Mouse (Mus musculus) midbrain, embryonic 10.5 days (tissue): ENCODE results near the gene Slc22a22. TPM values are rescaled to one million over a fixed set of nuclear protein-coding genes. Genes with fewer than 3 reads are reported as not detected.
"Not testable (repeated sequence)": the region's sequence is repeated elsewhere in the genome, so short reads cannot be mapped to it uniquely, and the experiment has no call there.

Experiments used
- DNase-seq: peaks from one replicate; pipeline ENCODE4 v3.0.0-alpha.2; 2017; ENCODE audit warnings: low spot score
- H3K27ac ChIP-seq: fragments of 300-500 bp; sonication (generic); replicated peaks from 2 replicates; pipeline ENCODE4 v1.5.1; 2016; ENCODE audit warnings: mild to moderate bottlenecking
- H3K27me3 ChIP-seq: fragments of 300-500 bp; sonication (generic); 2 replicates; pipeline ENCODE4 v1.6.1; 2016; ENCODE audit warnings: low read depth, mild to moderate bottlenecking; ENCODE audit not compliant: poor library complexity, severe bottlenecking
- H3K36me3 ChIP-seq: fragments of 300-500 bp; sonication (generic); 2 replicates; pipeline ENCODE4 v1.6.1; 2016; ENCODE audit warnings: mild to moderate bottlenecking, moderate library complexity
- H3K4me1 ChIP-seq: fragments of 300-500 bp; sonication (generic); 2 replicates; pipeline ENCODE4 v1.6.1; 2016
- H3K4me3 ChIP-seq: fragments of 300-500 bp; sonication (generic); 2 replicates; pipeline ENCODE4 v1.5.1; 2016; ENCODE audit warnings: mild to moderate bottlenecking, moderate library complexity
- H3K9me3 ChIP-seq: fragments of 300-500 bp; sonication (generic); replicated peaks from 2 replicates; pipeline ENCODE4 v1.6.1; 2016; ENCODE audit warnings: mild to moderate bottlenecking
- WGBS: fragments of 180-500 bp; shearing (Covaris S2); methylation state at CpG from one replicate; pipeline ENCODE4 v1.1.7; 2016; 5-methylcytosine and 5-hydroxymethylcytosine counted together
- polyA plus RNA-seq: library from polyadenylated mRNA; unstranded; fragments of >200 nt; fragmentation: Nextera tagmentation; extraction: Ambion mirVana; gene quantifications from 2 replicates; pipeline ENCODE4 v1.2.1, GENCODE M21; 2016

Slc22a22 gene
- polyA plus RNA-seq, 1 experiment from 2014 or later, result not detected

DNA sequence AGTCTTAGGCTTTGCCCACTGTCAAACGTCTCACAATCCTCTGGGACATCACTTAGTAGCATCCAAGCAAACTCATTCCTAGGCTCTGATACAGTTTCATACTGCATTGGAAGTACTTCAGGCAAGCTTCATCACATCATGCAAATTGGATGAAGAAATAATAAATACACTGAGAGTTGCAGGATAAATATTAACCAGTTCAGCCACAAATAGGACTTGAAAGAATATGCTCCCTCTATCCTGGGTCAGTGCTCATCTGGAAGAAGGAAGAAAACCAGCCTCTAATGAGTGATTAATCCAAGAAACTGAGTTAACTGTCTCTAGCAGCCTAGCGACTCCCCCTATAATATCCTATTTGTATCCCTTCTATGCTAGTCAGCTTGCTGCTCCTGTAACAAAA is 146.1 kb downstream of the Slc22a22 start:
- no peaks in the 10 kb centered on the region for H3K36me3 ChIP-seq
- H3K9me3 ChIP-seq, result no peaks in the 10 kb centered on the region
- no peak overlapping the region for H3K4me3 ChIP-seq
- 80% methylated on average over 2 of the region's 2 CpGs for WGBS
- DNase-seq, result no peak
- H3K27me3 ChIP-seq, result no peaks in the 10 kb centered on the region
- H3K4me1 ChIP-seq, result no peaks in the 10 kb centered on the region
- no peak overlapping the region for H3K27ac ChIP-seq

GRCm38 (mm10) chr15:57318001-57318400 is 159.4 kb downstream of the Slc22a22 start:
- Histone ChIP-seq H3K4me3 (no peak overlapping the region), H3K36me3 (no peaks in the 10 kb centered on the region), H3K27me3 (no peaks in the 10 kb centered on the region), H3K27ac (no peak overlapping the region), H3K4me1 (no peaks in the 10 kb centered on the region), H3K9me3 (no peaks in the 10 kb centered on the region)
- DNase-seq, result no peak
- WGBS, result 88% methylated on average over 2 of the region's 2 CpGs

GRCm38 (mm10) chr15:57316486-57316885 is 160.9 kb downstream of the Slc22a22 start:
- no peak for DNase-seq
- H3K27me3 ChIP-seq, result no peaks in the 10 kb centered on the region
- H3K4me3 ChIP-seq, result no peak overlapping the region
- no peaks in the 10 kb centered on the region for H3K36me3 ChIP-seq
- 81% methylated on average over 2 of the region's 2 CpGs for WGBS
- H3K4me1 ChIP-seq, result no peaks in the 10 kb centered on the region
- no peak overlapping the region for H3K27ac ChIP-seq
- H3K9me3 ChIP-seq, result 0 out of 2 replicates have a peak, but pooled peaks cover 2% of the 10 kb centered on the region

DNA sequence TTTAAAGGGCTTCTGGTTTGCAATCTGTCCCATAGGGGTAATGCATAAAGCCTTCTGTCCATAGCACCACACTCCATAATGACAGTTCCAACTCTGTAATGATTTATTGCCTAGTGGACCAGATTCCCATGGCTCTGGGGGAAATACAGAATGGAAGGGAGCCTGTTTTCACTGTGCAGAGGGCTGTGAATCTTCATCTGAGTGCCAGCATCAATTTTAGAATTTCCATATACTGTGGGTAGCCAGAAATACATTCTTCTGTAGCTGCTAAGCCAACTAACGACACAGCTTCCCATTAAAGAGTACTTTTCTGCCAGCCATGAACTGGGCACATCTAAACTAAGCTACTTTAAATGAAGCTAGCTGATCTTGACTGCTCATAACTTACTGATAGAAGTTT is 174.7 kb downstream of the Slc22a22 start:
- no peaks in the 10 kb centered on the region for H3K9me3 ChIP-seq
- no peak overlapping the region for H3K27ac ChIP-seq
- 80% methylated on average over 1 of the region's 1 CpGs for WGBS
- no peak overlapping the region for H3K4me3 ChIP-seq
- no peaks in the 10 kb centered on the region for H3K4me1 ChIP-seq
- no peaks in the 10 kb centered on the region for H3K27me3 ChIP-seq
- H3K36me3 ChIP-seq, result no peaks in the 10 kb centered on the region
- no peak for DNase-seq

DNA sequence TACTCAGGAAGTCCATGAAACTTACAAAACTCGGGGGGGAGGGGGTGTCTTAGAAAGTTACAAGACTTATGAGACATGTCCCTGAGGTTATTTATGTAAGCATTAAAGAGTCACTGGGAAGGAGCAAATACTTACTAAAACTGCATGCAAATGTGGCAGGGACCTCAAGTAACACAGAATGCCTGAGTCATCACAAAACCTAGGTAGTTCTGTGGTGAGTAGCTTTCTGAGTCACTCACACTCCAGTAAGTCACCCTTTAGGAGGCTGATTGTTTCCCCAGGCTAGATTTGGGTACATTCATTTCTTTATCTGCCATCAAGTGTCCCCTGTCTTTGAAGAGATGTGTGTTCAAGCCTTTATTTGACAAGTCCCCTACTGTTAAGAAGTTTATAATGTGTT is 198.9 kb downstream of the Slc22a22 start:
- H3K36me3 ChIP-seq, result no peaks in the 10 kb centered on the region
- H3K27ac ChIP-seq, result no peak overlapping the region
- 75% methylated on average over 1 of the region's 1 CpGs for WGBS
- no peaks in the 10 kb centered on the region for H3K27me3 ChIP-seq
- no peak for DNase-seq
- no peaks in the 10 kb centered on the region for H3K9me3 ChIP-seq
- H3K4me3 ChIP-seq, result no peak overlapping the region
- H3K4me1 ChIP-seq, result no peaks in the 10 kb centered on the region

GRCm38 (mm10) chr15:57276411-57276810 is 201.0 kb downstream of the Slc22a22 start:
- Histone ChIP-seq H3K27ac (no peak overlapping the region), H3K36me3 (no peaks in the 10 kb centered on the region), H3K4me3 (no peak overlapping the region), H3K9me3 (no peaks in the 10 kb centered on the region), H3K4me1 (no peaks in the 10 kb centered on the region), H3K27me3 (no peaks in the 10 kb centered on the region)
- DNase-seq, result no peak

DNA sequence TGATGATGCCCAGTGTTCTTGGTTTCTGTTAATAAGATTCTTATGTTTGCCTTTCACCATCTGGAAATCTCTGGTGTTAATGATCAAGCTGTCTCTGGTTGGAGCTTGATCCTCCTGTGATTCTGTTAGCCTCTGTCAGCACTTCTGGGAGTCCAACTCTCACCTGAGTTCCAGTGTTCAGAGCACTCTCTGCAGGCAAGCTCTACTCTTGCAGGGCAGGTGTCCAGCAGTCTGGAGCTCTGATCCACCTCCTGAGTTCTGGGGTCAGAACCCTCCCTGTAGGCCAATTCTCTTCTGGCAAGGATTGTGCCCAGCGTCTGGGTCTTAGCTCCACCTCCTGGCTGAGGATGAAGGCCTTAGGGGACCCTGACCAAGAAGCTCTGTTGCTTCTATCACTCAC is 237.4 kb downstream of the Slc22a22 start:
- H3K27me3 ChIP-seq, DNase-seq: not testable (repeated sequence)
- WGBS, result 89% methylated on average over 1 of the region's 1 CpGs

DNA sequence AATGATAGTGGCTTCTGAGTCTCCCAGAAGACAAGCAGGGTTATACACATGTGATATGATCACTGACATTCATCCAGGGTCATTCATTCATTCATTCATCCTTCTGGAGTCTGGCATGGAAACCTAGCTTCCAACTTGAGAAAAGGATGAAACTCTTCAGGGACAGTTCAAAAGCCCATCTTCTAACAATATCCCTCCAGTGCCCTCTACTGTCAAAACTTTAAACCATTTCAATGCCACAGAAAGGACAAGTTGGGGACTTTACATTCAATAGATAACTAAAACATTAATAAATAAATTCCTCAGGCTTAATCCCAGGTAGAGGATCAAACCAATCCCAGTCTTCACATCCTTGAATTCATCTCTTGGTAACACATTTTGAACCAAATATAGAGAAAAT is 247.0 kb downstream of the Slc22a22 start:
- Histone ChIP-seq H3K27me3 (no peaks in the 10 kb centered on the region), H3K4me1 (no peaks in the 10 kb centered on the region), H3K9me3 (no peaks in the 10 kb centered on the region), H3K36me3 (no peaks in the 10 kb centered on the region), H3K27ac (no peak overlapping the region), H3K4me3 (no peak overlapping the region)
- DNase-seq, result no peak

More for the DNA sequence above, 237.4 kb downstream of the Slc22a22 start:
- H3K4me1 ChIP-seq, H3K36me3 ChIP-seq, H3K4me3 ChIP-seq, H3K27ac ChIP-seq, H3K9me3 ChIP-seq: not testable (repeated sequence)

GRCm38 (mm10) chr15:57205315-57205714 is 272.1 kb downstream of the Slc22a22 start:
- DNase-seq, result no peak
- Histone ChIP-seq H3K27me3 (no peaks in the 10 kb centered on the region), H3K4me3 (no peak overlapping the region), H3K9me3 (no peaks in the 10 kb centered on the region), H3K4me1 (no peaks in the 10 kb centered on the region), H3K36me3 (no peaks in the 10 kb centered on the region), H3K27ac (no peak overlapping the region)
- 73% methylated on average over 3 of the region's 3 CpGs for WGBS

- Histone ChIP-seq H3K27me3 (no peaks in the 10 kb centered on the region), H3K4me3 (no peak overlapping the region), H3K27ac (no peak overlapping the region), H3K4me1 (no peaks in the 10 kb centered on the region), H3K9me3 (no peaks in the 10 kb centered on the region), H3K36me3 (no peaks in the 10 kb centered on the region)
- no peak for DNase-seq
These were observed 272.9 kb downstream of the Slc22a22 start for GRCm38 (mm10) chr15:57204444-57204930.
